Mouse (Mus musculus) ovary, postnatal 10 days (tissue): Measurements from ENCODE around the gene Ehd1.
A peak's percentile ranks its signal among the peaks of the same experiment; 100 is the strongest.

ENCODE experiments used
- DNase-seq: peaks from one replicate; pipeline ENCODE4 v3.0.0; 2022; ENCODE audit warnings: low spot score

Gene Ehd1

DNA sequence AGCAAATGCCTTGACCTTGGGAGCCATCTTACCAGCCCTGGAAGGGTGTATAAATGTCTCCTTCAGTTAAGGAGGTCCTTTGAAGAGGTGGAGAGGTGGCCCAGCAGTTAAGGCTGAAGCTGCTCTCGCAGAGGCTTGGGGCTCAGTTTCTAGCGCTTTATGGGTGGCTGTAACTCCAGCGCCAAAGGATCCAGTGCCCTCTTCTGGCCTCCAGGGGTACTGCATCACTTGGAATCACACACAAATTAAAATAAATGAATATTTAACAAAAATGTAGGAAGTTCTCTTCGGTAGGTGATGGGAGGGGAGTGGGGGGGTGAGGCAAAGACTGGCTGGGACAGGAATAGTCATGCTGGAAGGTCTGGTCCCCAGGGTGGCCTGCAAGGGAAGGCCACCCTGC, 15.6 kb upstream of the Ehd1 start:
- DNase-seq: no peak

DNA sequence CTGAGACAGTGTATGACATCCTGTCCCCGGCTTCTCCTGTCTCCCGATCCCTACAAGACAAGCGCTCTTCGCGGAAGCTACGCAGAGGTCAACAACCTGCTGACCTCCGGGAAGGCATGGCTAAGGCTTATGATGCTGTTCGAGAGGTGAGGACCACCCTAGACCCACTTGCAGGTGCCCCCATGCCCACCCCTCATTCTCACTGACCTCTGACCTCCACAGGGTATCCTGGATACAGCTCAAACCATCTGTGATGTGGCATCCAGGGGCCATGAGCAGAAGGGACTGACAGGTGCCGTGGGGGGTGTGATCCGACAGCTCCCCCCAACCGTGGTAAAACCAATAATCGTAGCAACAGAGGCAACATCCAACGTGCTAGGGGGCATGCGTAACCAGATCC, 15.1 kb upstream of the Ehd1 start:
- DNase-seq: no peak

DNA sequence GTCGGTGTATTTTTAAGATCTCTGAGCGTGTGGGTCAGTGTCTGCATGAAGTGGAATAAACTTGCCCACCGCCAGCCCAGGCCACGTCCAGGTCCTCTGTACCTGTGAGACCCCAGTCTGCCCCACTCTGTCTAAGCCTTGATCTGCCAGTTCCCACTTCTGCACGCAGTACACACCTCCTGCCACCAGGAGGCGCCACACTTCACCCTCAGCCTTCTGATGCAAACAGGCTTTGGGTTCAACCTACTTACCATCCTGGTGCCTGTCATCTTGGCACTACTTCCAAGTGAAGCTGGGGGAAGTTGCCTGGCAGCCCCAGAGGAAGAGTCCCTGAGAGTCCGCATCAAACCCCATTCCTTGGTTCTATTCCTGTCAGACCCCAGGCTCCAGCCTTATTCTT, 14.3 kb upstream of the Ehd1 start:
- DNase-seq: no peak

DNA sequence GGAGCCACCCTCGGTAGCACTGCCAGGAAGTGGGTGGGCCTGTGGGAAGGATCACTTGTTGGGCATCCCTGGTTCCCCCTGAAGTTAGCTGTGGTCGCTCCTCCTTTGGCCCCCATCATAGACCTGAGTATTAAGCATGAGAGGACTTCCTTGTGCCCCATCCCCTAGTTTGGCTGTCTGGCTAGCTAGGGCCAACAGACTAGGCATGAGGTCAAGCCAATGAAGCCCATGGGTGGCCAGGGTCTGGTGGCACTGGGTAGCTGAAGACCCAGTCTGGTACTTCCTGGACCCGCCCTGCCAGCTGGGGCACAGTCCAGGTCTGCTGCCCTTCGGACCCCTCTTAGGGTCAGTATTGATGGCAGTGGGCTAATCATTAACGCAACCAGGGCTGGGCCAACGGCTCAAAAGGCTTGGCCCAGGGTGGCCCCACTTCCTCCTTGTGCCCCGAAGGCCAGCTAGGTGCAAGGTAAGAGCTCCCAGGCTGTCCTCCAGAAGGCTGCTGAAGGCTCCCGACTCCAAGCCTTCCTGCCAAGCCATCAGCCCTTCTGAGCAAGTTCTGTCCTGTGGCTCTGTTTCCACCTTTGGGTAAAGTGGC, 13.6 kb upstream of the Ehd1 start:
- DNase-seq: no peak

DNA sequence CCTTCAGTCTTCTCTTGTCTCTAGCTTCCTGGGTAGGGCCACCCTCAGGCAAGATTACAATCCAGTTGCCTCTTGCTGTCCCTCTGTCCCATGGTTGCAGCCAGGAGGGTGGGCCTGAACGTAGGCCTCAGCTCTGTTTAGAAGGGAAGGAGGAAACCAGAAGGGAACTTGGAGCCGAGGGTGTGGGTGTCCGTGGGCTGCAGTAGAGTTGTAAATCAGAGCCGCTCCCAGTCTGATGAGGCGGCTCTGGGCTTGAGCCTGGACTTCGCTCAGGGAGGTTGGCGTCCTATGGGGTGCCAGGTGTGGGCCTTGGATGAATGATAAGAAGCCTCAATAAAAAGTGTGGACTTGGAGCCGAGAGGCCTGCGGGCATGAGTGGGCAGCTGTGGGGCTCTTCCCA, 12.3 kb upstream of the Ehd1 start:
- no peak for DNase-seq

DNA sequence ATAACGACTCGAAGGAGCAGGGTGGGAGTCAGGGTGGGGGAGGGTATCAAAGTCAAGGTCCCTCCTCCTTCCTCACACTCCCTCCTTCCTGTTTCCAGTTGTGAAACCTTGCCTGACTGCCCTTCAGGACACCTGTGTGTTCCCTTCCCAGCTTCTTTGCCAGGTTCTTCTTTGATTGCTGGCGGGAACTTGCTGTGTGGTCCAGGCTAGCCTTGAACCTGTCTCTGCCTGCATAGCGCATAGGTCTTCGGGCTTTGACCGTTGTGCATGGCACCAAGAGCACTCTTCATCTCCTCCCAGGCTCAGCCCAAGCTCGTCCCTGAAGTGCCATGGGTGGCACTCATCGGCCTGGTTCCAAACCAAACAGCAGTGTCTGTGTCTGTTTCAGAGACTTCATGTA, 11.6 kb upstream of the Ehd1 start:
- no peak for DNase-seq

DNA sequence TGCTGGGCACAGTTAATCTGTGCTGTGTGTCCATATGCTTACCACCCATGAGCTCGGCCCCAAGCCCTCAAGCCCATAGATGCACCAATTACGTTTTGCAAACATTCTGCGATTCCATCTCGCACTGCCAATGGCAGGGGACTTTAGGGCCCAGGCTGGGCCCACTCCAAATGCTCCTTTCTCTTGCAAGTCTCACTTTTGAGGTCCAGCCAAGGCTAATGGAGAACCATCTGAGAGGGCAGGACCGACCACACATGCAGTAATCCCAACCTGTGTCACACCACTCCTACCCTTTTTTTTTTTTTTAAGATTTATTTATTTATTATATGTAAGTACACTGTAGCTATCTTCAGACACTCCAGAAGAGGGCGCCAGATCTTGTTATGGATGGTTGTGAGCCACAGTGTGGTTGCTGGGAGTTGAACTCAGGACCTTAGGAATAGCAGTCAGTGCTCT, 10.8 kb upstream of the Ehd1 start:
- no peak for DNase-seq

DNA sequence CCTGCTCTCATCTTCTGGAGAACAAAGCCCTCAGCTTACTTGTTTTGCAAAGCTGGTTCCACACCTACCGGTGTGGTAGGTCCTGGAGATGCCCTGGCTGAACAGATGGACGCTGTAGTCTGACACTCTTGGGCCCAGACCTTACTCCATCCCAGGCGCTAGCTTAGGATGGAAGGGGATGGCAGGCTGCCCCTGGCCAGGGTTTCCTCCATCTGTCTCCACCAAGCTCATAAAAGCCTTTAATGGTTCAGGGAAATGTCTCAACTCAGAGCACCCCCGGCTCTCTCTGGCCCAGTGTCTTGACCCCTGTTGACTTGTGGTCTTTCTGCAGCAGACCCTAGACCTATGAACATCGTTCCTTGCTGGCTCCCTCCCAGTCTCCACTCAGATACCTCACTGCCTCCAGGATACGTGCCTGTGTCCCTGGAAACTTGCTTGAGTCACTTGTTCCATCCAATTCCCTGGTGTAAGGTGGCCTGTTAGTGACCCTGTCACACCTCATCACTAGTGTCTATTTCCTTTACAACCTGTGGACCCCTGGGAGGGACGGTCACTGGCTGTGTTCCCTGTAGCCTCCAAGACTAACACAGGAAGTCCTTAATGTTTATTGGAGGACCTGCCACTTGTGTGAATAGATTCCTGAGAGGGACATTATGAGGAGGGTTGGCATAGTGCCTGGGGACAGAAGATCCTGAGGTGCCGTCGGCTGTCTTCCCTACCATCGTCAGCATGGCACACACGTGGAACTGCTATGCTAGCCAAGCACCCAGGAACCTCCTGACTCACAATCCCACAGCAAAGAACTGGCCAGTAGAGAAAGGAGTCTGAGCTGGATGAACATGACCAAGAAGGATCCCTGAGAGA, 9.0 kb upstream of the Ehd1 start:
- DNase-seq: no peak

DNA sequence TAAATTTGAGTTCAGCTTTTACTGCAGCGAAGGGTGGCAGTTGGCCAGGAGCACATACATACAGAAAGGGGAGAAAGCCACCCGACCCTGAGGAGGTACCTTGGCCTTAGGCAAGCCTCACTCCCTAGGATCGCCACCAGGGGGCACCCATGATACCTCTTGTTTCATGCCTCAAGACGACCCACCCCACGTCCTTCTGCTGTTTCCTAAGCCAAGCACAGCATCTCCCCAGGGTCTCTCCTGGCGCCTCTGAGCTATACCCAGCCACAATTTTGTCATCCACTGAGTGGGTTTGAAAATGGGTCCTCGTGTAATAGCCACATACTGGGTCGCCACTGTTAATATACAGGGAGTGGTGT, 8.4 kb upstream of the Ehd1 start:
- peak; percentile 80 for DNase-seq

DNA sequence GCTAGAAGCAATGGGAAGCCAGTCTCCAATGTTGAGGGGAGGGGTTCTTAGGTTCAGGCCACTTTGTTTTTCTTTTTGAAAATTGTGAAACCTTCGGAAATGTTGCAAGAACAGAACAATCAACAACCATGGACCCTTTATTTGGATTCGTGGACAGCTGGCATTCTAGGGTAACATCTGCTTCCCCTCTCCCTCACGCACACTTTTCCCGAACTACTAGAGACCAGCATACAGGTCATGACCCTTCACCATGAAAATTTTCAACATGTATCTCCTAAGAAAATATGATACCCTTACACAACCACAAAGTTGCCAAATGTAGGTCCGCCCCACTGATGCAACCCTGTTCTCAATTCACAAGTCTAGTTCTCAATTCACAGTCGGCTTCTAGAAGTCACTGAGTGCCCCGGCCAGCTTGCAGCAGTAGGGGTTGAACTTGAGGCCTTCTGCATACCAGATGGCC, 7.8 kb upstream of the Ehd1 start:
- no peak for DNase-seq

DNA sequence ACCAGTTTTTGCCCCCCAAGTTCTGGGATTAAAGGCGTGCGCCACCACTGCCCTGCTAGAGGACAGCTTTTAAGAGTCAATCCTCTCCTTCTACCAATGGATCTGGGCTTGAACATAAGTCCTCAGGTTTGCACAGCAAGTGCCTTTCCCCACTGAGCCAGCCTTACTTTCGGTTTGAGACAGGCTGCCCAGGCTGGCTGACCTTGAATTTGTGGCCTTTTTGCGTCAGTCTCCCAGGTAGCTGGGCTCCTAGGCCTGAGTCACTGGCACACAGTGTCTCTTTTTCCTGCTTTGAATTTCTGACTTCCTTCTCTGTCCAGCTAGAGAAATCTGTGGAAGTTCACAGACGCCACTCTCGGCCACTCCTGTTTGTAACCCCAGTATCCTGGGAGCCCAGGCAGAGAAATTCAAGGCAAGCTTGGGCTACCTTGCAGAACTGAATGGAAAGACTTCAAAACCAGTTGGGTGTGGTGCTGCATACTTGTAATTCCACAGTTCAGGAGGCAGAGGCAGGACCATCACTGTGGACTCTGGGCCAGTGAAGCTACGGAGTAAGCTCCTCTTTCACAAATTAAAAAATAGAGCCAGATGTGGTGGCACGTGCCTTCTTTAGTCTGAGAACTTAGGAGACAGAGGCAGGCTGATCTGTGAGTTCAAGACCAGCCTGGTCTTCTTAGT, 6.6 kb upstream of the Ehd1 start:
- no peak for DNase-seq

DNA sequence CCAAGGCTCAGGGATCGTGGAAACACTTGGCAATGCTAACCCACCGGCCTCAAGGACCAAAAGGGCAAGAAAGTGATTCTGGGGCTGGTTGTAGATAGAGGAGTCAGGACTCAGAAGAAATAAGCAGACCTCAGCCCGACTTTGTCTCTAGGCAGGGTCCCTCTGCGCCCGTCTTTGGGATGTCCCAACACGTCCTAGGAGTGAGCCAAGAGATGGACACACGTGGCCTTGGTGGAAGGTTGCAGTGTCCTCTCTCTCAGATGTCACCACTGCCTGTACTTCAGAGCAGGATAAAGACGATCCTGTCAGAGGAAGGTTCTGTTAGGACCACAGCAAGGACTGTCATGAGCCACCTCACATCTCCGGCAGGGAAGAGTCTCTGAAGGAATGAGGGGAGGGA, 5.9 kb upstream of the Ehd1 start:
- DNase-seq: no peak

DNA sequence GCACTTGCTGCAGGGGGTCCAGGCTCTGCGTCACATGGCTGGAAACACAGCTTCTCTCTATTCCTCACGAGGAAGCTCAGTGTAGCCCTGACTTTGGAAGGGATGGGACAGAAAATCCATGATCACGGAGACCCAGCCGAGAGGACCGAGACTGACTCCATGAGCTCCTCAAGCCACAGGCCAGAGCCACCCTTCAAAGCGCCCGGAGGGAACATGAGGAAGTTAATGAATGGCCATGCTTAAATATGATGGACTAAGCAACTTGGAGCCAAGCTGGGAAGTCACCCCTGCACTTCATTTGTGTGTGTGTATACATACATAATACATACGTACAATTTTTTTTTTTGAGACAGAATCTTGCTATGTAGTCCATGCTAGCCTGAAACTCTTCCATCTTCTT, 5.3 kb upstream of the Ehd1 start:
- DNase-seq: no peak

DNA sequence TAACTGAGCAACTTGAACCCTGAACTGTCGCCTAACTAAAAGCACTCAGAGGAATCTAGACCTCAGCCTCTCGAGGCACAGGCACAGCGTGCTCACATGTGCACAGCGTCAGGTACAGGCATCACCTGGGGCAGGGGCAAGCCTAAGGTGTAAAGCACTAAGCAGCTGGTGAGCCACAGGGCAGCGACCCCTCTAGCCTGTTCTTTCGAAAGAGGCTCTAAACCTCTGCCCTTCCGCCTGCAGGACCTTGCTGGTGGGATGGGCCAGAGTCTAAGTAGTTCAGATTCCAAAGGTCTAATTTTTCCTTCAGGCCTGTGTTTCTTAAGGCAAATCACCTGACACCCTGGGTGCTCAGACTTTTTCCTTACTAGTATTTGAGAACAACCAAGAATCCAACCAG, 4.5 kb upstream of the Ehd1 start:
- no peak for DNase-seq

DNA sequence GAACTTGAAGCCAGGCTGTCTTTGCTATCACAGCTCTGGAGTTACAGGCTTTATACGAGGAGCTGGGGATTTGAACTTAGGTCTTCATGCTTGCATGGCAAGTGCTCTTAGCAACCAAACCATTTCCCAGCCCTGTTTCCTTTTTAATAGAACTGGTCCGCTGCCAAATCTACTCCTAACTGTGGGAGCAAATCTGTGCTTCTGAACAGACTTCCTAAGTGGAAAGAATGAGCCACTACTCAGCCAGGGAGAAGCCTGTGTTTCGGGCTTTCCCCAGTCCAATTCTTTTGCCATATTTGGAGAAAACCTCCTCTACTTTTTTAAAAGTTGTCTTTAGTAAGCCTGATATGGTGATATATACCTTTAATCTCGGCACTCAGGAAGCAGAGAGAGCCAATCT, 3.8 kb upstream of the Ehd1 start:
- DNase-seq: no peak

DNA sequence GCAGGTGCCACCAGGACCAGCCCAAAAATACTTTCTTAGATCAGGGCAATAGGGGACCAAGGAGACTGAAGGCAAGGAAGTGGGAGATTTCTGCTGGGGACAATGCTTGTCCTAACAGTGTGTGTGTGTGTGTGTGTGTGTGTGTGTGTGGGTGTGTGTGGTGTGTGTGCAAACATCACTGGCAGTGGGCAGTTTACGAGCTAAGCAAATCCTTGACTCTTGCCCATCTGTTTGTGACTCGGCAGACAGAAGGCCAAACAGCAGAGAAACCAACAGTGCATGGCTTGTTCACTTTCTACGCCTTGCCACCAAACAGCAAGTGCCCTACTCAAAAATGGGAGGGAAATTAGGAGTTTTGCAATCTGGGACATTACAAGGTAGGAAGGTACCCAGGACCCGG, 2.9 kb upstream of the Ehd1 start:
- no peak for DNase-seq

DNA sequence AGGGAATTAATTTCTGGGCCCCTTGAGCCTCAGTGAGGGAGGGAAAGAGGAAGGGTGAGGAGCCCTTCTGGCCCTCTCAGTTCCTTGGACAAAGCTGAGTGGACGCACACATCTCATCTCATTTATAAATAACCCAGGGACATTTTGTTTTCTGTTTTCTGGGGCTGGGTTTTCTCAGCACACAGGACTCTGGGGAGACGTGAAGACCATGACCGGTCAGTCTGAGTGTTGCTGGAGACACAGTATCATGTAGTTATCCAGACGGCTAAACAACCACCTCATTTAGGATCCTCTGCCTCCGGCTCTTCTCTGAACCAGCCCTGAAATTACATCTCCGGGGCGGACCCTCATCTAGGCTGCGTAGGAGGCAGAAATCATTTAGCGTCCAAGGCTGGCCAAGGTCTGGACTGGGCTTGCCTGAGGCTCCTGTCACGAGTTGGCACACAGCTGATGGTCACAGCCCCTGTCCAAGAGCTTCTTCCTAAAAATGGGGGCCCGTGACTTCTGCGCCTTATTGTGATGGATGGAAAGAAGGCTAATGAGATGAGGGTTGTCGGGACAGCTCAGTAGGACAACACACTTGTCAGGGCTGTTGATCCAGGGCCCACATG, 2.4 kb upstream of the Ehd1 start:
- DNase-seq: no peak

DNA sequence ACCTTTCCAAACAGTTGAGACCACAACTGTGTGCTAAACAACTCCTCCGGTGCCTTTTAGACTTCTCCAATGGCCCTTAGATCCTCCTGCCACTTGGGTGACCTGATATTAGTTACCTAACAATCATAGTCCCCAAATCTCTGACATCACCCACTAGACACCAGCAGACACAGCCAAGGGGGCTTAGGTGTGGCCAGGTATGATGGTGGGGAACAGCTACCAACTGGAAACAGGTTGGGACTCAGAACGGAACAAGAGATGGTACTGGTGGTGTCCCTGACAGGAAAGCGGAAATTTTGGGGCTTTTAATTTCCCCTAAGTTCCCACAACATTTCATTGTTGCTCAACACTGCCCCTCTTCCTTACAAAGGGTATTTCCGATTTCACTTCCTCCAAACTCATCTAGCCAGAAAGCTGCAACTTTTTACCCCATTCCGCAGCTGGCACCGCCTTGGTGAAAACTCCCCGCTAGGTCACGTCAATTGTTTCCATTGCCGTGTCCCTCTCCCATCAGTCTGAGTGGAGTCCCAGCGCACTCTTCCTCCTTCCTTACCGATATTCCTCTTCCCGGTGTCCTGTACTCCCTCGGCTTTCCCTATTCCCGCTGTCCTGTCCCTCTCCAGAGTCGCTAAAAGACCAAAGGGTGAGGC, 660 bp upstream of the Ehd1 start:
- DNase-seq: no peak

DNA sequence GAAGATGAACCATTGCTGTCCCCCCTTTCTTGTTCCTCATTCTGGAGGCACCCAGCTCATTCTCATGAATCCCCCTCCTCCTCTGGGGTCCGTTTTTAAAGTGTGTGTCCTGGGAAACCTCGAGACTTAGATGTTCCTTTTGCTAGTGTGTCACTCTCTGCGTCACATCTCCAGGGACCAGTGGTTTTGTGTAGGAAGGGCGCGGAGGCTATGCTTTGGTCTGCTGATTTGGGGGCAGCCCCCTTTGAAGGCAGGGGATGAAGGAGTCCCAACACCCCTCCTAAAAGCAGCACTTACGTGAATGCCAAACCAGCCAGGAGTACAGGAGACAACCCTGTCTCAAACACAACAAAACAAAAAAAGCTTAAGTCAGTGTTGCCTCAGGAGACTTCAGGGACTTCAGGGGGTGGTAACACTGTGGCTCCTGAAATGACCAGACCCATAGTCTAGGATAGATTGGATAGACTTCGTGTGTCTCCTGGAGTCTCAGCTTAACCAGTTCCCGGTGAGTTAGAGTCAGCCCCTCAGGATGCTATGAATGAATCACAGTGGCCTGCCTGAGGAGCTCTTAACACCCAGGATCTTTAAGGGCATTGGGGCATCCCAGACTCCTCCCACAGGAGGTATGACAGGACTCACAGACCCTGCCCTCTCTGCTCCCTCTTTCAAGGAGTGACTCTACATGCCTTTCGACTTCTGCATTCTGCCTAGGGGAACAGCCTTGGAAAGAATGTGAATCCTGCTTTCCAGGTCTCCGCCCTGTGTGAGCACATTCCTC, 1.3 kb downstream of the Ehd1 start:
- DNase-seq: peak; percentile 40

DNA sequence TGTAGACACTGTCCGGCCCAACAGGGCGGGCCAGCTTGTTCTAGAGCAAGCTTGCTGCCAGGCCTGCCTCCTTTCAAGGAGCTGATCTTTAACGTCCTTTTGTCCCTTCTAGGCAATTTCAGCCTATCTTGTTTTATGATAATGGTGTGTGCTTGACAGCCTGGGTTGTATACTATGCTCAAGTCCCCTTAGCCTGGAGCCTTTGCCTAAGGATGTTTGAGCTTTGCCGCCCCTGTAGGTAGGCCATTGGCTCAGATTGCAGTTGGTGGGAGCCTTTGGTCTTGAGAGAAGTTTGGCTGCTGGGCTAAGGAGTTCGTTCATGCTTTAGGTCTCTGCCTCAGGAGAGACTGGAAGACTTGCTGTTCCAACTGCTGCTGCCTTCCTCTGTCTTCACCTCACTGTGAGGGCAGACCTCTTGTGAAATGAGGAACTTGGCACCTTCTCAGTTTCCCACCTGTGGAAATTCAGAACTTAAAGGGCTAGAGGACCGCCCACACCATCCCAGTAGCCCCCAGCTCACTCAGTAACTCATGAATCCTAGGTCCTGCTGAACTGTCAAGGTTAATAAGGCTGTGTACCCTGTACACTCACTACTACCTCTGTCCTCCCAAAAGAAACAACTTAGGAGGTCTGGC, 2.0 kb downstream of the Ehd1 start:
- DNase-seq: no peak
